Mouse (Mus musculus): ENCODE results near the gene Ttc21b.
A peak's percentile ranks its signal among the peaks of the same experiment; 100 is the strongest.

The Ttc21b gene

DNA sequence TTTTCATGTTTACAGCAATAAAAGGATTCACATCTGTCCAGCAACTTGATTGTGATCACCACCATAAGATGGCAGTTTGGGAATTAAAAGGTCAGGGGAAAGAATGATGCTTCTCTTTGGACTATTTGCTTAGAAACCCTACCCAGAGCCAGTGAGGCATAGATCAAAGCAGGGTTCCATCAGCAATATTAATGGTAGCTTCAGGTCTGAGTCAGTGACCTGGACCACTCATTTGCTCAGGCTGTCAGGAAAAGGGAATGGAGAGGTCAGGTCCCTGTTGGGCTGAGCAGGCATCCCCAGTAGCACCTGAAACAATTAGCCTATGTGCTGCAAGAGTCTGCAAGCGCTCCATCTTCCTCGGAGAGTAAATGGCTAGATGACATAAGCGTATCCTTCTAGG is 84.8 kb downstream of the Ttc21b start:
- no peak for DNase-seq (ENCODE audit: low spot score)

DNA sequence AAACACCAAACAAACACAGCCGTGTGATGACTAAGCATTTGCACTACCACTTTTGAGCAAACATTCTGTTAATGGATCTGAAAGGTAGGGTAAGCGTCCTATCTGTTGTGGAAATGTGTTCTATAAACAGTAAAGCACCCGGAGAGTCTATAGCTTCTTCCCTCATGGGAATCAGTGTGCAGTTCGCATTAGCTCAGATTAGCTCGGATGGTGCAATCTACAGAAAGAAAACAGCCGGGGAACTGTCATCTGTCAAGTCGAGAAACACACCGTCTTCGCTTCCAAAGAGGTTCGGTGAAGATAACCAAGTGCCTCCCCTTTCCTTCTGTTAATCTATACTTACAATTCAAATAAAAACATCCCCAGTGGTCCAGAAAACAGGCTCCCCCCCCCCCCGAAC is 85.7 kb downstream of the Ttc21b start:
- DNase-seq (ENCODE audit: low spot score) = no peak

- no peak for DNase-seq (ENCODE audit: low spot score)
Observed at GRCm38 (mm10) chr2:66165025-66165424, 91.4 kb downstream of the Ttc21b start.

DNA sequence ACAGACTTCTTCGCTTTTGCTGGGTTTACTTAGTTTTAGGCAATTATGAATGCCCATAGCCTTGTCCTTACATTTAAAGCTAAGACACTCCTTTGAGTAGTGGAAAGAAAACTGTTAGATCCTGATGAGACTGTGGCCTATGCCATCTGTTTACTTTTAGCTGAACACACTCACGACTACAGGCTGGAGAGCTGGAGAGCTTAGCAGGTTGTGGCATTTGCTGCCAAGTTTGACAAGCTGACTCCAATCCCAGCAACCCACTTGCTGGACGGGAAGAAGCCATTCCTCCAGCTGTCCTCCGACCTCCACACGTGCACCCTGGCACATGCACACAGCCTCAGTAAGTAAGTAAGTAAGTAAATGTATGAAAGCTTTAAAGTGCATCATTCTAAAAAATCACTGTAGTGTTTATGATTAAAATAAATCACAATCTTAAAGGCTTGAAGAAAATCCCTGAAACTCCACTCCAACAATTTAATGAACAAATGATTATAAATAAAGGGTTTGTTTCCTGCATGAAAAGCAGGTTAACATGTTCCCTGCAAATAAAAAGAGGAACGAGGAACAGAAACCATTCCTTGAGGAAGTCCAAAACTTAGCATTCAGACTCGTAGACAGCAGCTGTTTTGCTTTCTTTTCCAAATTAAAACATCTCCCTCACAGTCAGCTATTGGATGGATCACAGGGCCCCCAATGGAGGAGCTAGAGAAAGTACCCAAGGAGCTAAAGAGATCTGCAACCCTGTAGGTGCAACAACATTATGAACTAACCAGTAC is 98.1 kb downstream of the Ttc21b start:
- DNase-seq (ENCODE audit: low spot score) = no peak

DNA sequence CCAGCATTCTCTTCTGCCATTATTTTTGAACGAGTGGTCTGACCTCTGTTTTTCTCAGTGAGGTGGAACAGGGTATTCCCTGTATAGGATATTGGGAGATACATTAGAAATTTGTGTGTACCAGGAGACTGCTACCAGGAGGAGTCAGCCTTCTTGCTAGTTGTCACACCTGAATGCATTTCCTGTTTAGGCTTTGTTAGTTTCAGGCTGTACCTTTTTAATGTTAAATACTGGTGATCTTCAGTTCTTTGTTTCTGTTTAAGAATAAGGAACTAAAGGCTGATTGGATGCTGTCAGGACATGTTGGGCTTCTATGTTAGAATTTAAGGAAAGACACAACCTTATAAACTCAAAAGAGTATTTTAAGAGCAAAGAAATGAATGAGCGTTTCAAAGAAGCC is 105.0 kb downstream of the Ttc21b start:
- DNase-seq (ENCODE audit: low spot score) = no peak

- DNase-seq (ENCODE audit: low spot score) = no peak
Observed at GRCm38 (mm10) chr2:66150531-66150930, 105.9 kb downstream of the Ttc21b start.

- DNase-seq (ENCODE audit: low spot score) = no peak
Observed at GRCm38 (mm10) chr2:66148654-66149230, 107.7 kb downstream of the Ttc21b start.

DNA sequence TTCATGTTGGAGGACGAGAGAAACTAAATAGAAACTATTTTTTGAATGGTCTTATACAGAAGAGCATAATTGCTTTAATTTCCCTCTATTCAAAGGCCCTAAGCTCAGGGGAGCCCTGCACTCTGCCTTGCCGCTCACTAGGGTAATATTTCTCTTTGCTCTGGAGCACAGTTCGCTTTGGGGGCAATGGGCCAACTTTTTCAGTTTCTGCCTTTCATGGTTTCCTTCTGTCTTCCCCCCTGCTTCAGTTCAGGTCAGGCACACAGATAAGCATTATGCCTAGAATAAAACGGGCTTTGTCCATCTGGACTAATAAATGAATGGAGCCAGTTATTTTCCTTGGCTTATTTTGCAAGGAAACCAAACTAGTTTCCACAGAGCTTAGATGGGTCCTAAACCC is 109.9 kb downstream of the Ttc21b start:
- no peak for DNase-seq (ENCODE audit: low spot score)

DNA sequence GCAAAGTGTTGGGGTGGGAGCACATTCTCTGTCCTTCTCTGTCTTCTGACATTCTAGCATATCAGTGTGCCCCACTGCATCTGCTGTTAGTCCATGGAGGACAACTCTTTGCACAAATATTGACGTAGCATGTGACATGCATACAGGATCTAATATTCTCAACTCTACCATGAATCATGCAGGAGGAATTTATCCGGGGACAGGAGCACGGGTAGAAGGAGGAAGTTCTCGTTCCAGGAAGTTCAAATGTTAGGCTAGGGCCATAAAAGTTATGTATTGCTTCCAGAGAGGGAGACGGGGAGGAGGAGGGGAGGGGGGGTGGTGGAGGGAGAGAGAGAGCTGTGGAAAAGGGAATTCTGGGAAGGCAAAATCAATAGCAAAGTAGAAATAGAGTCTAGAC is 111.6 kb downstream of the Ttc21b start:
- DNase-seq (ENCODE audit: low spot score) = peak; percentile 38

DNA sequence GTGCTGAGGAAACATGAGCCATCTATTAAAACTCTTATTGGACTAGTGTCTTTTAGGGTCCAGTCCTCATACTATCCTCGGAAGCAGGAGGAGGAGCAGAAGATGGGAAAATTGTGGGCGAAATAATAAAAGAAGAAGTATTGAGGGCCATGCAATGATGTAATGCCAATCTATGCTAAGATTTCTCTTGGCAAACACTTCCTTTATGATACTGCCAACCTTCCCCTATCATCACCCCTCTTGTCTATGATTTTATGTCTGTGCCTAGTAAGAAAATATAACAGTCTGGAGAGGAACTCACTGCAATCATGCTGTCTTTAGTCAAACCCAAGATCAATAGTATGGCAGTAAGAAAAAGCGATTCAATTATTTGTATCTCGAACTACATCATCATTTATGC is 113.1 kb downstream of the Ttc21b start:
- no peak for DNase-seq (ENCODE audit: low spot score)

DNA sequence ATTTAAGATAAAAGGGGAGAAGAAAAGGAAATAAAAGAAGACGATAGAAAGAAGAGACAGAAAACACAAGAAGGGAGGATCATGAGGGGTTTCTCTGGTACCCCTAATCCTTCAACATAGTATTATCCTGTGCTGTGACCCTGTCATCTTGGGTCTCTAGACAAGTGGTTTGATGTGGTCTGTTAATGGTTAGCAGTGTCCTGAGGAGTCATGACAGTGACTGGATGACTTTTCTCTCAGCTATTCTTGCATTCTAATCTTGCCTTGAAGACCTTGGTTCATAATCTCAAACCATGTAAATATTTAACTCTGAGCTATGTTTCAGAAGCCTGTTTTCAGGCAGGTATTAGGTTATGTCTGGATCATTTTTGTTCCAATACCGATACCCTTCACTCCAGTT is 113.7 kb downstream of the Ttc21b start:
- DNase-seq (ENCODE audit: low spot score) = peak; percentile 54

DNA sequence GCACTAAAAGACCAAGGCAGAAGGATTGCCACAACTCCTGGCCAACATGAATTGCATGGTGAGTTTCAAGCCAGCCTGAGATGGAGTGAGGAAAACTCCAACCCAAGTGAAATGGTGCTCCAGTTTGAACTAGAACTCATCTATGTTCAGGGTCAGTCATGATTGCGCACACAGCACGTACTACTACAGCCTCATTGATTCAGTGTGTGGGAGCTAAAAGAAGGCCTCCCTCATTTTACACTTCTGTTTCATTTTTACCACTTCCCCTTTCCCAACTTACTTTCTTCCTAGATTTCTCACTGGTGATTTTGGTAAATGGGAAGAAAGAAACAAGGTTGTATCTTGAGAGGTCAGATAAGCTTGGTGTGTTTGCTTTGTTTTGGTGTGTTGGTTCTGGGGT is 114.1 kb downstream of the Ttc21b start:
- no peak for DNase-seq (ENCODE audit: low spot score)

GRCm38 (mm10) chr2:66140246-66140645 is 116.2 kb downstream of the Ttc21b start:
- DNase-seq (ENCODE audit: low spot score) = no peak
